Mouse (Mus musculus) lung, adult 2 months (tissue): Measurements from ENCODE around the gene Postn.

ENCODE experiments used
- CTCF ChIP-seq: fragments of 200-500 bp; IDR thresholded peaks from 2 replicates; pipeline ENCODE4 v1.5.1; 2011; ENCODE audit warnings: mild to moderate bottlenecking, low read length, control low read depth; ENCODE audit not compliant: insufficient read depth
- POLR2A ChIP-seq: fragments of 200-500 bp; IDR thresholded peaks from 2 replicates; pipeline ENCODE4 v1.6.1; 2011; ENCODE audit warnings: low read depth, mild to moderate bottlenecking, control low read depth, low read length, borderline replicate concordance; ENCODE audit errors: extremely low read depth

- TF ChIP-seq CTCF (no peak), POLR2A (no peak)
Measured at GRCm38 (mm10) chr3:54434571-54434970, 73.7 kb downstream of the Postn start.
